Mouse (Mus musculus): ENCODE measurements around the gene Phf5a. TPM values are rescaled to one million over a fixed set of nuclear protein-coding genes. Genes with fewer than 3 reads are reported as not detected.

Phf5a gene
- total RNA-seq, 2 experiments from 2014 or later = 35.0 to 39.8 TPM

GRCm38 (mm10) chr15:81831136-81831825, 40.4 kb downstream of the Phf5a start:
- intact Hi-C loops (cut with DNase I) = loop anchor here (1.0 to 2.0 kb wide), 3 partner anchors 16 to 86 kb away; no protein-coding TSS in a partner anchor
- DNase-seq = peak; percentile 89 to 92

- DNase-seq = no peak
- intact Hi-C loops (cut with DNase I) = loop anchor here (2.0 kb wide), 1 partner anchor 16 kb away; no protein-coding TSS in a partner anchor
These were observed 41.2 kb downstream of the Phf5a start for GRCm38 (mm10) chr15:81830530-81830929.

DNA sequence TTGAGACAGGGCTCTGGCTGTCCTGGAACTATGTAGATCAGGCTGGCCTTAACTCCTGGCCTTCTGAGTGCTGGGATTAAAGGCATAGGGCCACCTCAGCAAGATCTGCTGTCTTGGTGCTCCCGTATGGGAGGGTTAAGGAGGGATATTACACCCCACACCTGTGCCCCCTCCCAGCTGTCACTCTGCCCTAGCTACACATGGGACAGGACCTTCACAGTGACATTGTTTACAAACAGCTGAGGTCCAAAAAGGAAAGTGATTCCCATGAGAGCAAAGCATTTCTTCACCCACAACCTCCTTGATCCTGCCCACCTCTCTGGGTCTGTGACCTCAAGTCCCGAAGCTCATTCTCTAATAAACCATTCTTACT, 42.5 kb downstream of the Phf5a start:
- intact Hi-C loops (cut with DNase I) = loop anchor here (1.0 kb wide), 1 partner anchor 160 kb away; no protein-coding TSS in a partner anchor
- no peak for DNase-seq

DNA sequence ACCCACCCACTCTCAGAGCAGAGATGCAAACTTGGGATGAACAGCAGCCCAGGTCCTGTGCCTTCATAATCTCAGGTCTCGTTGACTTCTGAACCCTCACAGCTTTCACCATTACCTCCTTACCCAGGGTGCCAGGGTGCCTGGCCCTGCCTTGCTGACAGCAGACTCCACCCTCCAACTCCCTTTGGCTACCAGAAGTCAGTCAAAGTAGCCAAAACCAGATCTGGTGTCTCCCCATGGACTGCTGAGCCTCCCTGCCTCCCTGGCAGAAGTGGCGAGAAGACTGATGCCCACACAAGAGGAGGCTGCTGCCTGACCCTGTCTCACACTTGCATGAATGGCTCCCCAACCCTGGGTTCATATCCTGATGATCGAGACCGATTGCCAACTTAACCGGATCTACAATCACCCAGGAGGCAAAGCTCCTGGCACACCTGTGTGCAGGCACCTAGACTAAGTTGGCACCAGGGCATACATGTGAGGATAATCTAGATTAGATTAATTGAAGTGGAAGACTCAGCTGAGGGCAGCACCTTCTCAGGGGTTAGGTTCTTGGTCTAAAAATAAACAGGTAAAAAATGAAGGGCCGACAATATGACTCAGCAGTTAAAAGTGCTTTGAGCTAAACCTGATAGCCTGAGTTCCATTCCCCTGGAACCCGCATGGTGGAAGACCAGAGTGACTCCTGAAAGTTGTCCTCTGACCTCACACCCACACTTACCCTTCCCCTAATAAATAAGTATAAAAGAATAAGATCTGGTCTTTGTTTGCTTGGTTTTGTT, 43.1 kb downstream of the Phf5a start:
- intact Hi-C loops (cut with DNase I) = loop anchor here (1.0 kb wide), 1 partner anchor 161 kb away; no protein-coding TSS in a partner anchor

DNA sequence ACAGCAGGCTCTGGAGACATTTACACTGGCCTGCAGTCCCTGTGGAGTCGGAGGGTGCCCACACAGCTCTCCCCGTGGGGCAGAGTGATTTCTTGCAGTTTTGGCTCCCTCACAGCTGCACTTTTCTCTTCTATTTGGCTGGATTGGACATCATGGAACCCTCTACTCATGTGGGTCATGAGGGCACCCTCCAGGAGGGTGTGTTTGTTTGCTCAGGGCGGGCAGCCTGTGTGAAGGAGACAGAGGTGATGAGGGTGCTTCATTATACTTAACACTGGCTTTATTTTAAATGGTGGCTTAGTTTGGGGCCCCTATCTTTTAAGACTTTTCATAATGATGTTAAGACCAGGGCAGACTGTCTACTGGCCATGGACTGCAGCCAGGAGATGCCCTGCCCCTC, 46.9 kb downstream of the Phf5a start:
- intact Hi-C loops (cut with DNase I) = no loop called here
- DNase-seq = no peak

More for the DNA sequence above, 43.1 kb downstream of the Phf5a start:
- DNase-seq = no peak

DNA sequence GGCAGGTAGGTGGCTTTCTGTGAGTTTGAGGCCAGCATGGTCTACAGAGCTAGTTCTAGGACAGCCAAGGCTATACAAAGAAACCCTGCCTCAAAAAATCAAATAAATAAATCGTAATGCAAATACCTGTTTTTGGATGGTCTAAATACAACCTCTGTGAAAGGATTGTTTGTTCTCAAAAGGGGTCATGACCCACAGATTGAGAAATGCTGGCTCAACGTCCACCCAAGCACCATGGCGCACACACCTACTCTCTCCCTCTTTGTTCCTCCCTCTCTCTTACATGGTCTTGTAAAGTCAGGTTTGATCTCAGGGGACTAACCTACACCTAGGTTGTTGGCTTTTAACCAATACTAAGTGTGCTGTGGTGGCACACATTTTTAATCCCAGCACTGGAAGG, 49.1 kb downstream of the Phf5a start:
- DNase-seq = no peak
- intact Hi-C loops (cut with DNase I) = no loop called here

GRCm38 (mm10) chr15:81818404-81818803, 53.3 kb downstream of the Phf5a start:
- no peak for DNase-seq
- intact Hi-C loops (cut with DNase I) = no loop called here

DNA sequence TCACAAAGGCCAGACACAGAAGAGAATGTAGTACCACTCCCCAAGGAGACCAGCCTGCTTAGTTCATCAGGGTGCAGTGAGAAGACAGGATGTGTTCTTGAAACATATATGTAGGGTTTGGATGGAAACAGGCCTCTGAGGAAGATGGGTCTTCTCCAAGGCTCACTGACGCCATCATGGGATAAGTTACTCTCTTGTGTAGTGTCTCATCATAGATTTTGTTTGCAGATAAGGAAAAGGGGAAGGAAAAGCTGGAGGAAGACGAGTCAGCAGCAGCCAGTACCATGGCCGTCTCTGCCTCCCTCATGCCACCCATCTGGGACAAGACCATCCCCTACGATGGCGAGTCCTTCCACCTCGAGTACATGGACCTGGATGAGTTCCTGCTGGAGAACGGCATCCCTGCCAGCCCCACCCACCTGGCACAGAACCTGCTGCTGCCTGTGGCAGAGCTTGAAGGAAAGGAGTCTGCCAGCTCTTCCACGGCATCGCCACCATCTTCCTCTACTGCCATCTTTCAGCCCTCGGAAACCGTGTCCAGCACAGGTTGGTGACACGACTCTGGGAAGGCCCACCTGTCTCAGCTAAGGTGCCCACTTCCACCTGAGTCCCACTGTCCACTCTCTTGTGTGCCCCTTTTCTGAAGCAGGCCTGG, 56.9 kb downstream of the Phf5a start:
- DNase-seq = no peak
- intact Hi-C loops (cut with DNase I) = loop anchor here (2.0 kb wide), 1 partner anchor 16 kb away; no protein-coding TSS in a partner anchor

Other genes with a start within 250 kb of the Phf5a start
- 10 to 100 TPM in 1 of 2 experiments, 1 to 10 TPM in 1; 9.4 to 11.0 TPM for gene L3mbtl2, start 208.0 kb downstream of the Phf5a start, total RNA-seq (2021)
- 1 to 10 TPM; 1.5 to 2.1 TPM for gene Chadl, start 174.6 kb downstream of the Phf5a start, total RNA-seq (2021)
- 10 to 100 TPM; 73.7 to 73.9 TPM for gene Zc3h7b, start 126.9 kb downstream of the Phf5a start, total RNA-seq (2021)
- gene Rangap1, start 126.4 kb downstream of the Phf5a start, total RNA-seq (2021) = 10 to 100 TPM; 24.9 to 25.1 TPM
- 100 to 1,000 TPM; 123 to 132 TPM for gene Tef, start 69.5 kb downstream of the Phf5a start, total RNA-seq (2021)
- gene Tob2, start 13.1 kb downstream of the Phf5a start, total RNA-seq (2021) = 100 to 1,000 TPM in 1 of 2 experiments, 10 to 100 TPM in 1; 74.9 to 130 TPM
- gene Aco2, start 398 bp upstream of the Phf5a start, total RNA-seq (2021) = 1,000 to 10,000 TPM; 2,177 to 2,250 TPM
- gene Polr3h, start 54.3 kb upstream of the Phf5a start, total RNA-seq (2021) = 10 to 100 TPM in 1 of 2 experiments, 1 to 10 TPM in 1; 9.0 to 10.6 TPM
- gene Csdc2, start 64.8 kb upstream of the Phf5a start, total RNA-seq (2021) = 10 to 100 TPM; 72.5 to 86.4 TPM
- 10 to 100 TPM; 24.8 to 26.0 TPM for gene Pmm1, start 89.0 kb upstream of the Phf5a start, total RNA-seq (2021)
- not detected for gene 1700029P11Rik, start 108.6 kb upstream of the Phf5a start, total RNA-seq (2021)
- gene Xrcc6, start 115.9 kb upstream of the Phf5a start, total RNA-seq (2021) = 10 to 100 TPM; 25.0 to 26.5 TPM
- gene Desi1, start 162.0 kb upstream of the Phf5a start, total RNA-seq (2021) = 10 to 100 TPM; 26.9 to 30.9 TPM
- 10 to 100 TPM; 51.0 to 55.2 TPM for gene Snu13, start 175.7 kb upstream of the Phf5a start, total RNA-seq (2021)
- not detected for gene 4930407I10Rik, start 187.2 kb upstream of the Phf5a start, total RNA-seq (2021)
- gene Mei1, start 198.1 kb upstream of the Phf5a start, total RNA-seq (2021) = not detected

All from heart, postnatal 36 days (tissue).